Mouse (Mus musculus) stomach, postnatal 0 days (tissue): Measurements from ENCODE around the gene Ccl17.

ENCODE experiments used
- CTCF ChIP-seq: IDR thresholded peaks from 2 replicates; pipeline ENCODE4 v1.5.1; 2016; ENCODE audit warnings: antibody characterized with exemption, low read depth, mild to moderate bottlenecking, moderate library complexity
- EP300 ChIP-seq: optimal IDR thresholded peaks from 2 replicates; pipeline ENCODE3; 2016; ENCODE audit warnings: antibody characterized with exemption

GRCm38 (mm10) chr8:94770945-94771344, 39.3 kb upstream of the Ccl17 start:
- TF ChIP-seq CTCF = no peak
- no peak for TF ChIP-seq EP300
